Mouse (Mus musculus): ENCODE measurements at regions not wholly inside any gene's neighbourhood (a gene's known extent, or its start where the extent isn't known, plus 50 kb on each side); places are given as distances from the start of the nearest gene placed in this dataset.

GRCm38 (mm10) chr1:90514176-90514575 is 88.6 kb upstream of the Cops8 start:
- ATAC-seq: no peak

DNA sequence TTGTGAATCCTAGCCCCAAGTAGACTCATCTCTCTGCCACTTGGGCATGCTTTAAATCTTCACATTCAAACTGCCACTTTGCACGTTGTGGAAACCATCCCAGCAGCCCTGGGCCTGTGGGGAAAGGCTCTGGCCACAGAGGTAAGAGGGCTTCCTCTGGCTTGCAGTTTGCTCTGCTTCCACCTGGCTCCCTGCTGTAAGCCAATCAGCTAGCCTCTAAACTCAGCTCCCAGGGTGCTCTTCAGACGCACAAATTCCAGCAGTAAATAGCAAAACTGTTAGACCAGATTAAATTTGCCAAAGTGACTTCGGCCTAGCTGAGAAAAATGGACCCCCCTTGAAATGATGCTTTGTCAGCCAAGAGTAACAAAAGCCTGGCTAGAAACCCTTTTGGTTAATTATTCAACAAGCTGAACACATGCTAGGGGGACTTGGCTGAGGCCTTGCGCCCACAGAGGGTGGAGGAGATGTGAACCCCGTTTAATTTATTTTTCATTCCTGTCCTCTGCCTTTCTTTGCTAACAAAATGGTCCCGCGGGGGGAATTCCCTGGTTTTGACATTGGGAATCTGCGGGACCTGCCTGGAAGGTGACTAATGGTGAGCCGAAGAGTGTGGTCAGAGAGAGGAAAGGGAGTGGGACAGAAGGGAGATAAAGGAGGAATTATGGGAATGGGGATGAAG is 84.1 kb upstream of the Cops8 start:
- no peak for ATAC-seq

DNA sequence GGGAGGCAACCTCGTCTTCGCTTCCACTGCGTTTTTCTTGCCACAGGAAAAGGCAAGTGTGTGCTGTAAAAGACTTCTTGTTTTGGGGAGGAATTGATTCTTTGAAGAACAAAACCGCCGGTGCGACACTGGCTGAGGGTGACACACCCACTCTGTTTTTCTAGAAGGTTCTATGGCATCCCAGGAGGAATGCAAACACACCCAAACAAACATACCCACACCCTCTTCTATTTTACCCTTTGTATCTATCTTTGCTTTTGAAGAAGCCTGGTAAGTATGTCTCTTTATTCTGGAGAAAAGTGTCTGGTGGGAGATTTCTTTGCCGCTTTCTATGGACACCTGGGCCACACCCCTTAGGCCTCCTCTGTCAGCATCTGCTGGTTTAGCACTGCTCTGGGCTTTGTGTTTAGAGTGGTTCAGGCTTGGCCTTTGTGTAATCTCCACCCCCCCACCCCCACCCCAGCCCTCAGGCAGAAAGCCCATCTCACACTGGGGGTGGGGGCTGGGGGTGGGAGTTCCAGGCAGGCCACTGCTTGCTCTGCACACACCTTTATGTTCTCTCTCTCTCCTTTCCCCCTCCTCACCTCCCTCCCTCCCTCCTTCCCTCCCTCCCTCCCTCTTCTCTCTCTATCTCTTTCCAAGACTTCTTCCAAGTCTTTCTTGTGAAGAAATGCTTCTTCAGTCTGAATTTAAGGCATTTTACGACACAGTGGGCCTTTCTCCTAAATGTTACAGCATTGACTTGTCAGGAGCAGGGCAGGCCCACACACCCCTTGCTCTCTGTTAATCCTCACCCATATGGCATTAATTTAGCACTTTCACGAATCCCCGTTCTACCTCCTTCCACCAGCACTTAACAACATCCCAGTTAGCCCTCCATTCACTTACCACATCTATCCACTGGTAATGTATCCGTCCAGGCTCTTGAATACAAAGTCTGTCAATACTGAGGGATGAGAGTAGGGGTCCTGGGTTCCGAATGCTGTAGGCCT is 83.2 kb upstream of the Cops8 start:
- no peak for ATAC-seq

DNA sequence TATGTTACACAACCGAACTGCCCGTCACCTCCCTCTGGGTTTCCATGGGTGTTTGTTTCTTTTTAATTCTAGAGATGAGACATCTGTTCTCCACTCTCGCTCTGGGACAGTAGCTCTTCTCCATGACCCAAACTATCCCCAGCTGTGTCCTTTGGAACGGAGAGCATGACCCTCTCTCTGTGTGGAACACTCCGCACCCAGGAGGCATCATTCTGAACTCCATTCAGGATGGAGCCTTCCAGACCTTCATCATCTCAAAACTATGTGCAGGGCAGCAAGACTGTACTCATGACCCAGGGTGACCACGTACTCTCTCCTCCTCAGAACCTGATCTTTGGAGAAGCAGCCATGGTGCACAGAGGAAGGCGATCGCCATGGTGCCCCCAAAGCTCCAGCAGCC is 80.5 kb upstream of the Cops8 start:
- no peak for ATAC-seq

GRCm38 (mm10) chr1:90524641-90525220 is 78.0 kb upstream of the Cops8 start:
- ATAC-seq: no peak

- no peak for ATAC-seq
Measured at GRCm38 (mm10) chr1:90526311-90526710, 76.5 kb upstream of the Cops8 start.

GRCm38 (mm10) chr1:90527947-90528717 is 74.6 kb upstream of the Cops8 start:
- no peak for ATAC-seq

- no peak for ATAC-seq
Measured at GRCm38 (mm10) chr1:90533481-90533880, 69.3 kb upstream of the Cops8 start.

- ATAC-seq: no peak
Measured at GRCm38 (mm10) chr1:90536105-90536504, 66.7 kb upstream of the Cops8 start.

- ATAC-seq: no peak
Measured at GRCm38 (mm10) chr1:90543801-90544795, 58.7 kb upstream of the Cops8 start.

DNA sequence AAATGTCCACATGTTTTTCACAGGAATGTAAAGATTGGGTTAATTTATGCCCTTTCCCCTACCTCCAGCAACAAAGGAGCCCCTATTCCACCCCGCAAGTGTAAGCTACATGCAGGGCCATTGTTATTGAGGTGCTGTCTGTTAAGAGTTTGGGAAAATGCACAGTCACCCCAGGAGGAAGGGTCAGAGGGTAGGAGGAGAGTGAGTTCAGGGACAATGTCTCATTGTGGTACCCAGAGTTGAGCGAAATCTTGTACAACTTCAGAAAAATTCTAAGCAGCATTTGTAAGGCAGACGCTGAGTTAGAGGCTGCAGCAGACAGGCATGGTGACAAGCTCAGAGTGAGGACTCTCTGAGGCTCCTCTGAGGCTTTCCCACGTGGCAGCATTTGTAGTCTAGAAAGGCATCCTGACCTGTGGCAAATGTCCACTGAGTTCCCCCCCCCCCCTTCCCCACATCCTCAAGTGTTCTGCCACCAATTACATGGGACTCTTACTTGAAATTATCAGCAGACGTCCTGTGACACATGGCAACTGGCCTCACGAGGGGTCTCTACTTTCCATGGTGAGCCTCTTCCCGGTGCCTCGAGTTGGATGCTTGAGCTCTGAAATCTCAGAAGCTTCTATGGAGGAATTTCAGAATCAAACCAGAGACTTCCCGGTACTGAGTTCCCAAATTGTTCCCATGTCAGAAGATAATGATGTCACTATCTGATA is 57.8 kb upstream of the Cops8 start:
- ATAC-seq: no peak

DNA sequence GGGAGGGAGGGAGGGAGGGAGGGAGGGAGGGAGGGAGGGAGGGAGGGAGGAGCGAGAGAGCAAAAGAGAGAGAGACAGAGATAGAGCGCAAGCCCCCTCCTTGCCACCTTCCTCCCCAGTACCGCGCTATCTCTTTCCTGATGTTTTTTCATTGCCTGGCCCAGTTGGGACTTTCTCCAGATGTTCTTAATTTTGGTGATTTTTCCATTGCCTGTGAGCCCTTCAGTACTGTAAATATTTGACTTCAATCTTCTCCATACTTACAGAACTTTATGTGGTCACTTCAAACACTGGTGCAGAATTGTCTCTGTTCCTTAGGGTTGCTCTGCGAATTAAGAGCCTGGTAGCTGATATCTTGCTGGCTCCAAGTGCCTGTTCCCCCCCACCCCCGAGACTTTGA is 50.1 kb upstream of the Cops8 start:
- no peak for ATAC-seq
